Mouse (Mus musculus) limb, embryonic 12.5 days (tissue): ENCODE measurements at regions not wholly inside any gene's neighbourhood (a gene's known extent, or its start where the extent isn't known, plus 50 kb on each side); places are given as distances from the start of the nearest gene placed in this dataset.

Experiments
- ATAC-seq: fragments of 200-750 bp; cut with Nextera tagmentation; 2 replicates; pipeline ENCODE4 v1.8.0; 2017; ENCODE audit warnings: low read depth, moderate TSS enrichment; ENCODE audit not compliant: insufficient number of reproducible peaks, insufficient read depth, low FRiP score, low TSS enrichment
- H3K27ac ChIP-seq: fragments of 300-500 bp; sonication (generic); 2 replicates; pipeline ENCODE4 v1.5.1; 2016; ENCODE audit warnings: mild to moderate bottlenecking, moderate library complexity
- H3K27me3 ChIP-seq: fragments of 300-500 bp; sonication (generic); 2 replicates; pipeline ENCODE4 v1.6.1; 2016; ENCODE audit warnings: mild to moderate bottlenecking, moderate library complexity
- H3K36me3 ChIP-seq: fragments of 300-500 bp; sonication (generic); 2 replicates; pipeline ENCODE4 v1.6.1; 2016; ENCODE audit warnings: mild to moderate bottlenecking, moderate library complexity
- H3K4me1 ChIP-seq: fragments of 300-500 bp; sonication (generic); replicated peaks from 2 replicates; pipeline ENCODE4 v1.6.1; 2016
- H3K4me2 ChIP-seq: fragments of 300-500 bp; sonication (generic); 2 replicates; pipeline ENCODE4 v1.6.1; 2016; ENCODE audit warnings: mild to moderate bottlenecking, moderate library complexity
- H3K4me3 ChIP-seq: fragments of 300-500 bp; sonication (generic); replicated peaks from 2 replicates; pipeline ENCODE4 v1.5.1; 2016; ENCODE audit warnings: mild to moderate bottlenecking
- H3K9ac ChIP-seq: fragments of 300-500 bp; sonication (generic); replicated peaks from 2 replicates; pipeline ENCODE4 v1.6.1; 2016; ENCODE audit warnings: mild to moderate bottlenecking, moderate library complexity
- H3K9me3 ChIP-seq: fragments of 300-500 bp; sonication (generic); 2 replicates; pipeline ENCODE4 v1.6.1; 2016; ENCODE audit warnings: mild to moderate bottlenecking, moderate library complexity
- WGBS: fragments of 180-500 bp; shearing (Covaris S2); methylation state at CpG from one replicate; pipeline ENCODE4 v1.1.7; 2016; 5-methylcytosine and 5-hydroxymethylcytosine counted together

DNA sequence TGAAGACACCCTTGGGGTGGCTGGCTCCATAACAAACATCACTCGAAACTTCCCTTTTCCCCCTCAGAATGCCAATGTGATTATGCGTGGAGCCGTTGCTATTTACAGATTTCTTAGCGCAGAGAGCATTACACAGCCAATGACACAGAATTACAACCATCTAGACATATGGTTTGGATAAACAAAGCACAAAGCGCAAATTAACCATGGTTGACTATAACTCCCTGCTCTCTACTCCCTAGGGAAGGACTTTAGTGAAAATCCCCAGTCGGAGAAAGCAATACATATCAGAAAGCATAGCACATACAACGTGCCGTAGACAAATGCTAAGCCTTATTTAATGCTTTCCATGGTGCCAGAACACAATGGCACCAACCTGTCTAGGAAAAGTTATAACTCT, 131.8 kb downstream of the Tshz3 start:
- H3K4me3 ChIP-seq, result no peak overlapping the region
- no peak for ATAC-seq
- H3K27ac ChIP-seq, result no peak overlapping the region
- no peaks in the 10 kb centered on the region for H3K9me3 ChIP-seq
- H3K36me3 ChIP-seq, result no peaks in the 10 kb centered on the region
- H3K4me2 ChIP-seq, result no peak overlapping the region
- WGBS, result 61% methylated on average over 8 of the region's 8 CpGs
- no peak overlapping the region for H3K9ac ChIP-seq
- H3K27me3 ChIP-seq, result no peaks in the 10 kb centered on the region
- H3K4me1 ChIP-seq, result no peaks in the 10 kb centered on the region; the same call in 1 of the 2 replicates

DNA sequence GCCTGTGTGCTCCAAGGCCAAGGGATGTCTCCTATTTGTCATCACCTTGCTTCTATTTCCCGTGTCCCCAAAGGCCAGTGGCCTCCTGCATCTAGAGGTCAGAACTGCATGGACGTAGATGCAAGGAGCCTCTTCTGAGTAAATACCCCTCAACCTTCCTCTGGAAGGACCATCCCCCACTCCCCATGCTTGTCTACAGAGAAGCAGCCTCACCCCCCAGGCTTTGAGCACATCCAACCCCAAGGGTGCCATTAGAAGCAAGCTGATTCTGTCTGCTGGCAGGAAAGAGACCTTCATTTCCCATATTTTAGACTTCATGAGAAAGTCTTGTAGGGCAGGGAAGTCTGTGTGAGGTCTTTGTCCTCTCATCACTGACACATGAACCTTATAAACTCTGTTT, 132.2 kb downstream of the Tshz3 start:
- Histone ChIP-seq H3K36me3 (no peaks in the 10 kb centered on the region), H3K27ac (no peak overlapping the region), H3K4me3 (no peak overlapping the region), H3K4me1 (no peaks in the 10 kb centered on the region; the same call in 1 of the 2 replicates), H3K9ac (no peak overlapping the region), H3K27me3 (no peaks in the 10 kb centered on the region), H3K4me2 (no peak overlapping the region), H3K9me3 (no peaks in the 10 kb centered on the region)
- no peak for ATAC-seq
- 78% methylated on average over 2 of the region's 2 CpGs for WGBS

DNA sequence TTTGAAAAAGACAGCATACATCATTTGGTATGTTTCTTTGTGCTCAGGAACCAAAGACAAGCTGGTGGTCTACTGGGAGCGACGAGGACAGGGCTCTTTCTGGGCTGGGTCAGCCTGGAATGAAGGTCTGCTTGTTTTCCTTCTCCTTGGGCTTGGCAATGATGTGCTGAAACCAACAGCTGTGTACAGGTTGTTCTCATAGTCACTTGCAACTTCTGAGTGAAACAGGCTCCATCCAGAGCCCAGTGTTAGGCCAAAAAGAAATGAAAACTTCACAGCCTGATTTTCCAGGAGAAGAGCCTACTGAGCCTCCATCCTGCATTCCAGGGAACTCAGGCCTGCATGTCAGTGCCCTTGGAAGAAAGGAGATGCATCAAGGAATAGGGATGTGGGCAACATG, 150.4 kb downstream of the Tshz3 start:
- H3K9me3 ChIP-seq, result no peaks in the 10 kb centered on the region
- H3K27me3 ChIP-seq, result no peaks in the 10 kb centered on the region
- no peak overlapping the region for H3K4me3 ChIP-seq
- H3K4me2 ChIP-seq, result no peak overlapping the region
- no peak overlapping the region for H3K27ac ChIP-seq
- no peak overlapping the region for H3K9ac ChIP-seq
- no peaks in the 10 kb centered on the region for H3K4me1 ChIP-seq
- H3K36me3 ChIP-seq, result no peaks in the 10 kb centered on the region
- ATAC-seq, result no peak
- WGBS, result 88% methylated on average over 2 of the region's 2 CpGs

DNA sequence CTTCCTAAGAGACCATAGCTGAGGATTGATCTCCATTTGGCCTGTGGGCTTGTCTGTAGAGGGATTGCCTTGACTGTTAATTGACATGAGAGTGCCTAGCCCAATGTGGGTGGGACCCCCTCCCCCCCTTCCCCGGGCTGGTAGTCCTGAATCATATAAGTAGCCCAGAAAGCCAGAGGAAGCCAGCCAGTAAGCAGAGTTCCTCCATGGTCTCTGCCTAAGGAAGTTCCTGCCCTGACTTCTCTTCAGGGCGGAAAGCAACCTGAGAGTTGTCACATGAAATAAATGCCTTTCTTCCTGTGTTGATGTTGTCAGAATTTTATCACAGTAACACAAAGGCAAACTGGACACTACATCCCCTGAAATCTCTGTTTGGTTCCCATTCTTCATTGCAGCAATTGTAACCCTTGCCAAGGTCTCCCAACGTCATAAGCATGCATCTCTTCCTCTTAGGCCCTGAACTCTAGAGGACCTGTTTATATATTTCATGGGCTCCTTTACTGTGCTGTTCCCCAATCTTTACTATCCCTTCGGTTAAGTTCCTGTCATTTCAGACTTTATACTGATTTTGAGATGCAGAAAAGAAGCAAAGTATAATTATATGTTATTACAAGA, 153.5 kb downstream of the Tshz3 start:
- Histone ChIP-seq H3K36me3 (no peaks in the 10 kb centered on the region), H3K9ac (no peak overlapping the region), H3K9me3 (no peaks in the 10 kb centered on the region), H3K4me1 (no peaks in the 10 kb centered on the region), H3K4me2 (no peak overlapping the region), H3K4me3 (no peak overlapping the region), H3K27me3 (no peaks in the 10 kb centered on the region), H3K27ac (no peak overlapping the region)
- no peak for ATAC-seq
- WGBS, result 84% methylated on average over 4 of the region's 4 CpGs

DNA sequence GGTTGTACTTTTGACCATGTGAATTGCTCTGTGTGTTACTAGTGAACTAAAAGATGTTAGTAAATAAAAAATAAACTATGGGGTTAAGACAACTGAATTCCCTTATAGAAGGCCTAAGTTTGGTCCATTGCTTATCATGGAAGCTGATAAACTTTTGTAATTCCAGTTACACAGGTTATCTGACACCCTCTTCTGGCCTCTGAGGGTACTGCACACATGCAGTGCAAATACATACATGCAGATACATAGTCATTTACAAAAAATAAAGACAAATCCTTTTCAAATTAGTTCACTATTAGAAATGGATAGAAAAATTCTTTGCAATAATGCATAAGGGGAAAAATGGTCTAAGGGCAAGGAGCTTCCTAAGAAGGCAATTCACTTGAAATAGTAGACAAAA, 156.4 kb downstream of the Tshz3 start:
- no peak for ATAC-seq
- no peaks in the 10 kb centered on the region for H3K27me3 ChIP-seq
- no peaks in the 10 kb centered on the region for H3K4me1 ChIP-seq
- H3K27ac ChIP-seq, result no peak overlapping the region
- no peak overlapping the region for H3K9ac ChIP-seq
- no peaks in the 10 kb centered on the region for H3K36me3 ChIP-seq
- no peak overlapping the region for H3K4me3 ChIP-seq
- no peak overlapping the region for H3K4me2 ChIP-seq
- no peaks in the 10 kb centered on the region for H3K9me3 ChIP-seq

GRCm38 (mm10) chr7:36859428-36859827, 161.5 kb downstream of the Tshz3 start:
- H3K27me3 ChIP-seq, result no peaks in the 10 kb centered on the region
- no peaks in the 10 kb centered on the region for H3K9me3 ChIP-seq
- H3K36me3 ChIP-seq, result no peaks in the 10 kb centered on the region
- H3K4me2 ChIP-seq, result no peak overlapping the region
- 85% methylated on average over 7 of the region's 7 CpGs for WGBS
- H3K4me3 ChIP-seq, result no peak overlapping the region
- no peak overlapping the region for H3K27ac ChIP-seq
- no peak overlapping the region for H3K9ac ChIP-seq
- H3K4me1 ChIP-seq, result no peaks in the 10 kb centered on the region
- ATAC-seq, result no peak

DNA sequence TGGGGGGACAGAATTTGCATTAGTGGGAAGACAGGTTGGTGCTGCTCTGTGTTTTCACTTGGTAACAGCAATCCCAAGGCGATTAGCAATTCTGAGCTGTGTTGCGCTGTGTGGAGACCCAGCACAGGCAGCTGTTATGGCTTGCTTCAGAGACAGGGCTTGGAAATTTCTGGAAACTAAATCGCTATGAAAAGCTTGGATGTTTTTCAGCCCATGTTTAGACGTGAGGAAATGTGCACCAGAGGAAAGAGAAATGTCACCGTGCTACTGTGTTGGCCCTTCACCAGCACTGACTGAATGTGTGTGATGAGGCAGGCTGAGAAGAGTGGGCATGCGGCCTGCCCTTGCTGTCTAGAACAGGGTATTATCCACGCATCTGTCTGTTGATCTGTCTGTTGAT, 164.6 kb downstream of the Tshz3 start:
- no peak overlapping the region for H3K4me3 ChIP-seq
- no peaks in the 10 kb centered on the region for H3K27me3 ChIP-seq
- no peak overlapping the region for H3K4me2 ChIP-seq
- 88% methylated on average over 7 of the region's 7 CpGs for WGBS
- no peak for ATAC-seq
- H3K9ac ChIP-seq, result no peak overlapping the region
- no peak overlapping the region for H3K27ac ChIP-seq
- no peaks in the 10 kb centered on the region for H3K9me3 ChIP-seq
- H3K36me3 ChIP-seq, result no peaks in the 10 kb centered on the region
- no peaks in the 10 kb centered on the region for H3K4me1 ChIP-seq

GRCm38 (mm10) chr7:36863745-36864144, 165.8 kb downstream of the Tshz3 start:
- Histone ChIP-seq H3K36me3 (no peaks in the 10 kb centered on the region), H3K9me3 (no peaks in the 10 kb centered on the region), H3K4me3 (no peak overlapping the region), H3K9ac (no peak overlapping the region), H3K4me2 (no peak overlapping the region), H3K27me3 (no peaks in the 10 kb centered on the region), H3K27ac (no peak overlapping the region), H3K4me1 (no peaks in the 10 kb centered on the region)
- ATAC-seq, result no peak
- 85% methylated on average over 5 of the region's 5 CpGs for WGBS

DNA sequence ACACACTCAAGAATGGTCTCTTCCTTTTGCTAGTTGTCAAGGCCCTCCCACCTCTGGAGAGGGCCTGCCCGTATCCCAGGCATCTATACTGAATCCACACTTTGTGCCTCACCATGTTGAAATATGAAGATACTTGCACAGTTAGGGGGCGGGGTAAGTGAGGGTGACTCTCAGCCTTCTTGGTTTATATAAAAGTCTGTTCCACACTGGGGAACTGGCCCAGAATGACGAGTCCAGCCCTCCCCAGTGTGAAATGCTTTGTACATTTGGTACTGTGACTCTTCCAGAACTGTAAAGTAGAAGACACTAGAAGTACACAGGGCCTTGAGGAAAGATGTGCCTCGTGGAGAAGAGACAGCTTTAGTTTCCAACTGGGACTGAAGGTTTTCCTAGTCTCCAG, 166.8 kb downstream of the Tshz3 start:
- 79% methylated on average over 4 of the region's 4 CpGs for WGBS
- Histone ChIP-seq H3K27me3 (no peaks in the 10 kb centered on the region), H3K9ac (no peak overlapping the region), H3K4me2 (no peak overlapping the region), H3K27ac (no peak overlapping the region), H3K36me3 (no peaks in the 10 kb centered on the region), H3K4me1 (no peaks in the 10 kb centered on the region), H3K9me3 (no peaks in the 10 kb centered on the region), H3K4me3 (no peak overlapping the region)
- ATAC-seq, result no peak

- 82% methylated on average over 12 of the region's 12 CpGs for WGBS
- ATAC-seq, result no peak
- Histone ChIP-seq H3K36me3 (no peaks in the 10 kb centered on the region), H3K27ac (no peak overlapping the region), H3K9ac (no peak overlapping the region), H3K4me3 (no peak overlapping the region), H3K9me3 (no peaks in the 10 kb centered on the region), H3K4me2 (no peak overlapping the region), H3K4me1 (no peaks in the 10 kb centered on the region), H3K27me3 (no peaks in the 10 kb centered on the region)
Observed at GRCm38 (mm10) chr7:36866602-36867001, 168.7 kb downstream of the Tshz3 start.

- Histone ChIP-seq H3K4me3 (no peak overlapping the region), H3K9ac (no peak overlapping the region), H3K4me1 (peaks cover 3% of the 10 kb centered on the region), H3K9me3 (no peaks in the 10 kb centered on the region), H3K27ac (no peak overlapping the region), H3K27me3 (no peaks in the 10 kb centered on the region), H3K36me3 (no peaks in the 10 kb centered on the region), H3K4me2 (no peak overlapping the region)
- ATAC-seq, result no peak
- WGBS, result 61% methylated on average over 5 of the region's 5 CpGs
Observed at GRCm38 (mm10) chr7:36874004-36874403, 176.1 kb downstream of the Tshz3 start.

- H3K9ac ChIP-seq, result no peak overlapping the region
- no peaks in the 10 kb centered on the region for H3K9me3 ChIP-seq
- WGBS, result 10% methylated on average over 7 of the region's 7 CpGs
- no peak overlapping the region for H3K4me2 ChIP-seq
- peaks cover 3% of the 10 kb centered on the region for H3K4me1 ChIP-seq
- H3K4me3 ChIP-seq, result no peak overlapping the region
- H3K27me3 ChIP-seq, result no peaks in the 10 kb centered on the region
- no peak for ATAC-seq
- no peak overlapping the region for H3K27ac ChIP-seq
- H3K36me3 ChIP-seq, result no peaks in the 10 kb centered on the region
Observed at GRCm38 (mm10) chr7:36877686-36878085, 179.8 kb downstream of the Tshz3 start.
